Mouse (Mus musculus) megakaryocyte, embryonic 14.5 days (primary cell): ENCODE data around the gene Eng. TPM values are rescaled to one million over a fixed set of nuclear protein-coding genes. Genes with fewer than 3 reads are reported as not detected.

Source experiments
- H3K27me3 ChIP-seq: replicated peaks from 2 replicates; pipeline ENCODE3; 2012; ENCODE audit warnings: inconsistent platforms
- H3K36me3 ChIP-seq: replicated peaks from 2 replicates; pipeline ENCODE3; 2012; ENCODE audit warnings: low read length, inconsistent platforms, mixed read lengths
- H3K4me1 ChIP-seq: 2 replicates; pipeline ENCODE4 v1.6.1; 2012; ENCODE audit warnings: inconsistent platforms
- H3K4me3 ChIP-seq: replicated peaks from 2 replicates; pipeline ENCODE3; 2012; ENCODE audit warnings: moderate library complexity, mild to moderate bottlenecking, inconsistent platforms
- H3K9me3 ChIP-seq: 2 replicates; pipeline ENCODE4 v1.6.1; 2012; ENCODE audit warnings: inconsistent platforms
- FLI1 ChIP-seq: IDR thresholded peaks from 2 replicates; pipeline ENCODE4 v1.6.1; 2012; ENCODE audit warnings: low read length, inconsistent platforms, mixed read lengths
- GATA1 ChIP-seq: IDR thresholded peaks from 3 replicates; pipeline ENCODE4 v1.6.1; 2012; ENCODE audit warnings: mixed read lengths, low read length, inconsistent platforms, borderline replicate concordance
- polyA plus RNA-seq: library from polyadenylated mRNA; stranded (reverse); fragments of >175 nt; gene quantifications from 2 replicates; pipeline ENCODE4 v1.2.3, GENCODE M21; 2012; ENCODE audit warnings: low replicate concordance; ENCODE audit not compliant: insufficient read depth

The Eng gene
- 90.6 and 227 TPM in 2 replicates for polyA plus RNA-seq

DNA sequence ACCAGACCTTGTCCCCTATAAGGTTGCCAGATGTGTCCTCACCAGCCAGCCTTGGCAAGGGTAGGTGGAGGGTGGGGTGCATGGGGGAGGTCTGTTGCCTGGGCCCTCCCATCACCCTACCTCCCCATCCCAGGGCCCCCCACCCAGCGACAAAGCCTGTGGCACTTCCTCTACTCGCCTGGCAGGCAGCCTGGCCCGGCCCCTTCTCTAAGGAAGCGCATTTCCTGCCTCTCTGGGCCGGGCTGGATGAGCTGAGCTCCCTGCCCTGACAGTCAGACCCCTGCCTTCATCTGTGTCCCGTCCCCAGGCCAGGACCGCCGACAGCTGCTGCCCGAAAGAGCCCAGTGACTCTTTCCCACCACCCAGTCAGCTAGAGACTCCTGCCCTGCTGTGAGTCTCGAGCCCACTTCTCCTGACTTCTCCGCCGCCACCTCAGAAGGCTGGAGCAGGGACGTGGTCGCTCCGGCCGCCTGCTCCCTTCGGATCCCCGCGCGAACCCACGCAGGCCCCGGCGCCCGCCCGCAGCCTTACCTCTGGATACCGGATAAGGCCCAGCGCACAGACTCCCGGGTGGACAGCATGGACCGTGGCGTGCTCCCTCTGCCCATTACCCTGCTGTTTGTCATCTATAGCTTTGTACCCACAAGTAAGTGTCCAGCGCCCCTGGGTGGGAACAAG, at the start of gene Eng:
Gene Eng, plus strand, starts transcription at position 217 of the 678 bp plus-strand sequence.
- Histone ChIP-seq H3K27me3 (no peaks in the 10 kb centered on the region), H3K4me3 (peak within 1 kb of the TSS; percentile 94), H3K9me3 (no peaks in the 10 kb centered on the region), H3K4me1 (peaks cover 96% of the 10 kb centered on the region), H3K36me3 (peaks cover 32% of the 10 kb centered on the region)
- TF ChIP-seq FLI1 (no peak), GATA1 (no peak)

DNA sequence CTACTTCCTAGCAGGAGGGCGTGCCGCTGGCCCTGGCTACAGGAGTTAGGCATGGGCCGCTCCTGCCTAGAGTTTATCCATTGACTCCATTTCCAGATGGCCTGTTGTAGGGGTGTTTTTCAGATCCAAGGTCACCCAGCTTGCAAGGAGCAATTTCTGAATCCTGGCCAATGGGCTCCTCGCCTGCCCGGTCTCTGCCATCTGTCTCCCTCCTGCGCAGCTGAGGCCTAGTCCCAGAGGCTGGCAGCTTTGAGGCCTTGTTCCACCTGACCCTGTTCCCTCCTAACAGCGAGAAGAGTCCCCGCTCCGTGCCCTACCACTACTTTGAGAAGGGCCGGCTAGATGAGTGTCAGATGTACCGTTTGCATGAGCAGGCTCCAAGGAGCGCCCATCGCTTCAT, 49.7 kb upstream of the Eng start:
- Histone ChIP-seq H3K9me3 (no peaks in the 10 kb centered on the region), H3K27me3 (no peaks in the 10 kb centered on the region), H3K4me3 (no peak overlapping the region), H3K36me3 (peaks cover 85% of the 10 kb centered on the region), H3K4me1 (peaks cover 27% of the 10 kb centered on the region)
- TF ChIP-seq FLI1 (no peak), GATA1 (no peak)

DNA sequence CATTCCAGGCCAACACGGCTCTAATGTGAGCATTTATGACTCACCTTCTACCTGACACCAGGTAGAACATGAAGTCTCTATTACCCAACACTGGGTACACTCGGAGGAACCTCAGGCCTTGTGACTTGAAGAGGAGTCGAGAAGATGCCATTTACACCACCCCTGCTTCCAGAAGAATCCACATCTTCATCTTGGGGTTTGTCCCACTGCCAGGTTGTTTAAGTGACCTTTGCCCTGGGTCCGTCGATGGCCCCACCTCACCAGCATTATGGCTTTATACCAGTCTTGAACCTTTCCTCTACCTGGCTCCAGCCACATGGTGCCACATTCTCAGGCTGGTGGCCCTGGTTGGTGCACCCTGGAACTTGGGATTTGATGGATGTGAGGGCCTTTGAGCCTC, 49.1 kb upstream of the Eng start:
- TF ChIP-seq GATA1 (no peak), FLI1 (no peak)
- H3K4me3 ChIP-seq: no peak overlapping the region
- peaks cover 80% of the 10 kb centered on the region for H3K36me3 ChIP-seq
- no peaks in the 10 kb centered on the region for H3K27me3 ChIP-seq
- no peaks in the 10 kb centered on the region for H3K9me3 ChIP-seq
- peaks cover 33% of the 10 kb centered on the region for H3K4me1 ChIP-seq

DNA sequence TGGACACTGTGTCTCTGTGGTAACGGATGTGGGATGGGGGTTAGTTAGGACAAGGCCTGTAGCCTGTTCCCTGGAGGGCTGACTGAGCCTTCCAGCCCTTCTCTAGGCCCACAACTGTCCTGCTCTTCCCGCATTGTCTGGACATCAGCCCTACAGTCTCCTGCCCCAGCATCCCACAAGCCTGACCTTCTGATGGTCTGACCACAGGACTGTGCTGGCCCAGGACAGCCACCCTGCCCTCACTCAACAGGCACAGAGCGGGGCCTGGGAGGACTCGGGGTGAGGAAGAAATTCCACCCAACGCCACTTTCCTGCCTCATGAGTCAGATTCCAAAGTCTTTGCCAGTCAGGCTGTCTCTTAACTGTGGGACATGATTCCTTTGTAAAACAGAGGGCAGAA, 48.7 kb upstream of the Eng start:
- Histone ChIP-seq H3K9me3 (no peaks in the 10 kb centered on the region), H3K36me3 (peaks cover 76% of the 10 kb centered on the region), H3K4me3 (no peak overlapping the region), H3K27me3 (no peaks in the 10 kb centered on the region), H3K4me1 (peaks cover 37% of the 10 kb centered on the region)
- TF ChIP-seq FLI1 (no peak), GATA1 (no peak)

DNA sequence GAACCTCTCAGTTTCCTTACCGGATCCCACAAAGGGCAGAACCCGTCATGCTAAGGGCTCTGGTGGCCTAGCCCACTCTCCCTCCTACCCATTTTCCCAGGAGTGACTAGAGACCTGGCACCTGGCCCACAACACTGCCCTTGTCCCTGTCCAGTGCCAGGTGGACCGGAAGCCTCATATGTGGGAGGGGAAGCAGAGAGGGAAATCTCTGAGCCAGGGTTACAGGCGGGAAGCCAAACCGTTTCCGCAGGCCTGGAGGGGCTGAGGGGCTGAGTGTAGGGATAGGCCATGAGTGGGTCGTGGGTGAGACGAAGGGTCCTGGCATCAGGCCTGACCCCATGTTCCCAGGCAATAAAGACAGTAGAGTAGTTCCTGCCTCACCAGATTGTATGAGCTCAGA, 47.9 kb upstream of the Eng start:
- TF ChIP-seq FLI1 (no peak), GATA1 (no peak)
- peaks cover 68% of the 10 kb centered on the region for H3K36me3 ChIP-seq
- no peaks in the 10 kb centered on the region for H3K9me3 ChIP-seq
- H3K4me3 ChIP-seq: no peak overlapping the region
- H3K4me1 ChIP-seq: peaks cover 39% of the 10 kb centered on the region
- no peaks in the 10 kb centered on the region for H3K27me3 ChIP-seq

DNA sequence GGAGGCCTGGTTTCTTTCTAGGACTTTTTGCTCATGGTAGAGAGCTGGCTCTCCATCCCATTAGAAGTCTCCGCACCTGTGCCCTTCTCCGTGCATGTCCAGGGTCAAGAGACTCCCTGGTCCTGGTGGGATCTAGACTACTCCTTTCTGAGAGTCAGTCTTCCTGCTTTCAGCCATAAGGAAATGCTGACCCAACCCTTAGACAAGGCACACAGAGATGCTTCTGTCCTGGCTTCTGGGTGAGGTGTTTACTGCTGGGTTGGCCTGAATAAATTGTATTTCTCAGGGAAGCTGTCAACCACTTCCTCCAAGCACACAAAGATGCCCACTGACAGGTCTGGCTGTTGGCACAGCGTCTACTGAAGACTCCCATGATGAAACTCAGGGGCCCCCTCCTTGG, 47.0 kb upstream of the Eng start, which contains the start of gene St6galnac6:
Gene St6galnac6, plus strand, starts transcription at position 301 of the 400 bp plus-strand sequence.
- no peak within 1 kb of the TSS for H3K4me3 ChIP-seq
- peaks cover 41% of the 10 kb centered on the region for H3K4me1 ChIP-seq
- H3K9me3 ChIP-seq: no peaks in the 10 kb centered on the region
- H3K36me3 ChIP-seq: peaks cover 59% of the 10 kb centered on the region
- no peaks in the 10 kb centered on the region for H3K27me3 ChIP-seq
- TF ChIP-seq GATA1 (no peak), FLI1 (no peak)

DNA sequence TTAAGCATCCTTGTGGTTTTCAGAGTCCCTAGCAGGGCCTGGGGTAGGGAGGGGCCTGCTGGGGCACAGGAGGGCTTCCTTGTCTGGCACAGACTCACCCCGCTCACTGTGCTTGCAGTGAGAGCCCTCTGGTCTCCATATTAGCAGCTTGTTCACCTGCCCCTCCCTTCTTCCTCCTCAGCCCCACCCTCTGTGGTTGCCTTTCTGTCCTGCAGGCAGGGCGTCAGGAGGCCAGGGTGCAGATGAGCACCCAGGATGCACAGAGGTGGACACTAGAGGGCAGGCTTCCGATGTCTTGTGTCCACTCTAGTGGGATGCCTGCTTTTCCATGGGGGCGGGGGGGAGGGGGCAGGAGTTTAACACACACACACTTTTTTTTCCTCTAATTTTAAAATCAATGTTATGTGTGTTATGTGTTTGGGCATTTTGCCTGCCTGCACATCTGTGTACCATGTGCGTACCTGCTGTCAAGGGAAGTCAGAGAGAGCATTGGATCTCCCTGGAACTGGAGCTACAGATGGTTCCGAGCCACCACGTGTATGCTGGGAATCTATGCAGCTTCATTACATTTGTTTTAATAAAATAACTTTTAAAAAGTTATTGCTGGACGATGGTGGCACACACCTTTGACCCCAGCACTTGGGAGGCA, 44.9 kb upstream of the Eng start:
- Histone ChIP-seq H3K4me1 (peaks cover 57% of the 10 kb centered on the region), H3K9me3 (no peaks in the 10 kb centered on the region), H3K4me3 (no peak overlapping the region), H3K36me3 (peaks cover 37% of the 10 kb centered on the region), H3K27me3 (no peaks in the 10 kb centered on the region)
- TF ChIP-seq GATA1 (no peak), FLI1 (no peak)

DNA sequence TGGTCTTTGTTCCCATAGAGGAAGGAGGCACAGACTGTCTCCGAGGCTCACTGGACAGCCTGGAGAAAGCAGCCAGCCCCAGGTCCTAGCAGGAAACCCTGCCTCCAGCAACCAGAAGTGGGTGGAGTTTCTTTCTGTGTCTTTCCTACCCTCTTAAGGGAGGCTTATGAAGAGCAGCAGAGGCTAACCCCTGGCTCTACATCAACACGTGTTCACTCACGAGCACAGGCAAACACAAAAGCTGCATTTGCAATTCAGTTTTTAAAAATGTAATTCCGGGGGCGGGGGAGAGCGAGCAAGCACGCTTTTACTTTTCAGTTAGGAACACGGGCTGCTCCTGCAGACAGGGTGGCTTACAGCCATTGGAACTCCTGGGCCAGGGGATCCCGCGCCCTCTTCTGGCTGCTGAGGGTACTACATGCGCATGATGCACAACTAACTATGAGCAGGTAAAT, 43.8 kb upstream of the Eng start:
- TF ChIP-seq FLI1: no peak
- no peak for TF ChIP-seq GATA1
- Histone ChIP-seq H3K36me3 (peaks cover 26% of the 10 kb centered on the region), H3K4me3 (peak overlapping the region; percentile 89), H3K9me3 (no peaks in the 10 kb centered on the region), H3K4me1 (peaks cover 65% of the 10 kb centered on the region), H3K27me3 (no peaks in the 10 kb centered on the region)

DNA sequence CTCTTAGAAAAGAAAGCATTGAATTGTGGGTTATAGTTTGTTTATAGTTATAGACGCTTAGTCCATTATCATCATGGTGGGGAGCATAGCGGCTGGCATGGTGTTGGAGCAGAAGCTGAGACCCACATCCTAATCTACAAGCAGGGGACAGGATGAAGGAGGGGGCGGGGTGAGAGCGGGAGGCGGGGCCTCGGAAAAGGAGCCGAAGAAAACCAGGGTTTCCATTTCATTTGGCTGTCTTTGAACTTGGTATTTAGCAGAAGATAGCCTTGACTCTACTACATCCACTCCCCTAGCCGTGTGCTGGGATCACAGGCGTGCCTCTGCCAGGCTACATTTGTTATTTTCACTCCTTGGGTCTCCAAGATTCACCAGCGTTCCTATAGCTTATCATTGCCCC, 41.8 kb upstream of the Eng start:
- Histone ChIP-seq H3K36me3 (peaks cover 10% of the 10 kb centered on the region), H3K9me3 (no peaks in the 10 kb centered on the region), H3K27me3 (no peaks in the 10 kb centered on the region), H3K4me3 (peak overlapping the region; percentile 42), H3K4me1 (peaks cover 80% of the 10 kb centered on the region)
- TF ChIP-seq GATA1 (no peak), FLI1 (no peak)
